Mouse (Mus musculus) adipocyte (in vitro differentiated cells): ENCODE measurements around the gene Eif2b4.
"Not testable (repeated sequence)": the region's sequence is repeated elsewhere in the genome, so short reads cannot be mapped to it uniquely, and the experiment has no call there.

Source experiments
- DNase-seq: peaks from one replicate; pipeline ENCODE4 v3.0.0-alpha.2; 2016; ENCODE audit warnings: low spot score

The Eif2b4 gene

DNA sequence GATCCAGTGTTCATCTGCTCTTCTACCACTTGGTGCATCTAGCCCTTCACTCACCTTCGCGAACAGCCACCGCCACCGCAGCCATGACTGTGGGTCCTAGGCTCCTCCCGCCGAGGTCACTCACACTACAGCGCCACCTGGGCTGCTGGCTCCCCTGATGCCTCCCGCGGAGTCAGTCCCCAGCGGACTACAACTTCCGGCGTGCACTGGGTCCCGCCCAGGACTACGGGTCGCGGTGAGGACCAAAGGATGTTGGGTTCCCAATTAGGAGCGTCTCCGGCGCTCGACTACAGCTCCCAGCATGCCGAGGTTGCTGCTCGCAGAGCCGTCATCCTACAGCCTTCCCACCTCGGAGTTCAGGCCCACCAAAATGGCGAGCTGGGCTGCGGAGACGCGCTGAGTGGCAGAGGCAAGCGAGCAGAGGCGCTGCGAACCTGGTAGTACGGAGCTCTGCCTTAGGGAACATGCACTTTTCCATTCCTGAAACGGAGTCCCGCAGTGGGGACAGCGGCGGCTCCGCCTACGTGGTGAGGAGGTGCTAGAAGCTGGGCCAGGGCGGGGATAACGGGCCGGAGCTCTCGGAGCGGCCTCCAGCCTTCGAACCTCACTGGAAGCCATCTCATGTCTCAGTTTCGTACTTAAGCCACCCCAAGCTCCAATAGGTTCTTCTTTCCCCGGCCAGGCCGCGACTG lies at the start of gene Eif2b4, which contains the start of gene Snx17:
Gene Eif2b4 (minus strand): TSS at position 492 of the 692 bp plus-strand sequence.
Gene Snx17 (plus strand): TSS at position 289 of the 692 bp plus-strand sequence.
- DNase-seq, result peak; percentile 97

DNA sequence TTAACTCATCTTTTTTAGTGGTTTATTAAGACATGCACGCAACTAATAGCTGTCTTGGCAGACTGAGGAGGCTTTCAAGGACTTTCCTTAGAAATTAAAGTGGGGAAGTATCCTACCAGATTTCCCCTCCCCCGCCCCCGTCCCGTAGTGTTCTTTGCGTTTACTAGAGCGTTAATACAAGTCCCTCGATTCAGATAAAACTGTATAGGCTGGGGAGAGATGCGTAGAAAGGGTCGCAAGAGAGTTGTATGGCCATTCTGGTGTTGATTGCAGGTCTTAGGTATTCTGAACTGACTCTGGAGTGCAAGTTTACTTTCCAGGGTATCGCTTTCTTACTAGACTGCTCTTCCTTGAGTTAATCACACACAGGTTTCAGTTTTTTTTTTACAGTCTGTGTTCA lies 49.0 kb upstream of the Eif2b4 start:
- no peak for DNase-seq

DNA sequence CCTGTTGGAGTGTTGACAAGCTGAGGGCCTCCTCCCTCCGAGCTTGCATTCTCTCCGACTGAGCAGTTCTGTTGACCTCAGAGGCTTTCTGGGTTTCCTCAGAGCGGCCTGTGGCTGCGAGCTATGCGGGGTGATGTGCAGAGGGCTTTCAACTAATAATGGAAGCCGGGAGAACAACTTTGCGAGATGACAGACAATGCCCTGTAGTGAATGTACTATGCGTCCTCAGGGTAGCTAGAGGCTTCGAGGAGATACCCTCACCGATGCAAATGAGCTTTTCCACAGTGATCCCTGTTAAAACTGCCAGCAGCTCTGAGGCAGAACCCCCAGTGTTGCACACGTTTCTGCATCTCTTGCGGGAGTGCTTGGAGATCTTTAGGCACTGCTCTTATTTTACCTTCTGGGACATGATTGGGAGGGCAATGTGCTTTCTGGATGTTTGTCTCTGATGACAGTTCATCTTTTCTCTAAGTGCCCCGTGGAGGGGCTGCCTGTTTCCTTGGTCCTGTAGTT lies 48.3 kb upstream of the Eif2b4 start:
- no peak for DNase-seq

DNA sequence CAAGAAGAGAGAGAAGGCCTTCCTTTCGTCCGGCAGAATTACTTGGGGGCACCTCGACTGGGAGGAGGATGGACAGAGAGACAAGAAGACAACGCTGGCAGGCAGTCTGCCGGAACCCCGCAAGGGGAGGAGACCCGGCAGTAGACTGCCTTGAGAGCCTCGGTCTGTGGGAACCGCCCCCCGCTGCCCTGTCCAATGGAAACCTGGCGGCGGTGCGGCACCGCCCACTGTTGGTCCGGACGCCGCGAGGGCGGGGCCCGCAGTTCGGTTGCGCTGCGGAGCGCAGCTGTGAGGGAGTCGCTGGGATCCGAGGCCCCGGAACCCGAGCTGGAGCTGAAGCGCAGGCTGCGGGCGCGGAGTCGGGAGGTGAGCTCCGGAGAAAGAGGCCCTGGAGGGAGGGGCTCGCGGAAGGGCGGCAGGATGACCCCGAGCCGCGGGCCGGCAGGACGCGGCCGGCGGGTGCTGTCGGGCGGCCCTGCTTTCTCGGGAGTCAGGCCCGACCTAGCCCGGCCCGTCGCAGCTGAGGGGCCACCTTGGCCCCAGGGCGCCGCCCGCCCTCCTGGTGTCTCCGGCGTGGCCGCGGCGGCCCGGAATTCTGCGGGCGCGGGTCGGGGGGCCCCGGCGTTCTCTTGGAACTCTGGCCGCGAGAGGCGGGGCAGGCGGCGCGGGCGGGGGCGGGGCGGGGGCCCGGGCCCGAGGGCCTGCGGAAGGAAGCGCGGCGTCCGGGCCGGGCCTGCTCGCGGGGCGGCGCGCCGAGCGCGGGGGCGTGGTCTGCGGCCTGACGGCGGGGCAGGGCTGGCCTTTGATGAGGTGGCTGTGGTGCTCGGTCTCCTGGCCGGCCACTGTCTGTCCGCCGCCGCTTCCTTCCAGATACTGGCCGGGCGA lies 47.6 kb upstream of the Eif2b4 start, which contains the start of the genes Nrbp1 and Gm9970:
Gene Nrbp1 (plus strand): TSS at position 228 of the 885 bp plus-strand sequence.
Gene Gm9970 (minus strand): TSS at position 596 of the 885 bp plus-strand sequence.
- peak; percentile 94 for DNase-seq

DNA sequence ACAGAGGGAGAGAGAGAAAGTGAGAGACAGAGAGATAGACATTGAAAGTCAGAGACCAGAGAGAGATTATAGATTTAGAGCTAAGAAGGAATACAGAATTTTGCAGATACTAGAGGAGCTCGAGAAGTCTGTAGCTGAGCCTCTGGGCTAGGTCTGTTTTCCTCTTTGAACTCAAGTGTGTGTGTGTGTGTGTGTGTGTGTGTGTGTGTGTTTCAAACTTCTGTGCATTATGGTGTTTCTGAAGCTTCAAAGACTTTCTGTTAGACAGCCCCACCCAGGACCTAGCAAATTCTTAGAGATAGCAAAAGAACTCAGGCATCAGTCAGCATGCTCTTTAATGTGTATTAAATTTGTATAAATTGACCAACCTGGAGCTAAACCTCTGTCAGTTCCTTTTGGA lies 33.4 kb upstream of the Eif2b4 start:
- no peak for DNase-seq

DNA sequence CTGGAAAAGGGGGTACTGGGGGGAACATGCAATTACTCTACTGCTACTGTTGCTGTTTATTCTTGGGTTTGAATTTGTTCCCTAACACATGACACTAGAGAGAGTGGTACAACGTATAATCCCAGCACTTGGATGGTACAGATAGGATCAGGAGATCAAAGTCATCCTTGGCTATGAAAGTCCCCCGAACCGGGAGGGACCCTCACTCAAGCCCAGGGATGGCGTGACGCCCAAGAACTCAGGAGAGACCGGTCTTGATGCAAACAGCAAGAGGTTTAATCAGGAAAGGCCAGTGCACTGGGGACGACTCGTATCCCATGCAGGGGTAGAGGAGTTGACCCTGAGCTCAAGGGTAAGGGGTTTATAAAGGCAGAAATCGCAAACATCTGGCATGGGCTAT lies 29.5 kb upstream of the Eif2b4 start:
- no peak for DNase-seq

DNA sequence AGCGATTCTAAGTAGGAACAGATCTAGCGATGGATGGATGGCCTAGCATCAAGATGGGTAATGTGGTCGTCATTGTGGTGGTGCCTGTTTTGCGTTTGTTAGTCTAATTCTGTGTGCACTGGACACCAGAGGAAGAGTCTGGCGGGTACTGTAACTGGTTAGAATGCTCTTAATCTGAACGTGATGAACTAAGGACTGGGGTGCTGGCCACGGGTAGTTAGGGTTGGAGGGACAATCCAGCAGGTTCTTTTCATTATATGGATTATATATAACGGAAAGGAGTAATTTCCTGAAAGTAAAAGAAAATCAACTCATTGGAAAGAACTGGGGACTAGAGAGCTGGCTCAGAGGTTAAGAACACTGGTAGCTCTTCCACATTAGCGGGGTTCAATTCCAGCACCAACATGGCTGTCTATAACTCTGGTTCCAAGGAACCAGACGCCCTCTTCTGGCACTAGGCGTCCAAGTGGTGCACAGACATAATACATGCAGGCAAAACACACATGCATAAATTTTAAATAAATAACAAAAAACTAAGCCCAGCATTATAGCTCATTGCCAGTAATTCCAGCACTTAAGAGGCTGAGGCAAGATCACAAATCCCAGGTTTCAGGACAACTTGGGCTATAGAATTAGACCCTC lies 28.2 kb upstream of the Eif2b4 start:
- DNase-seq, result peak; percentile 84

DNA sequence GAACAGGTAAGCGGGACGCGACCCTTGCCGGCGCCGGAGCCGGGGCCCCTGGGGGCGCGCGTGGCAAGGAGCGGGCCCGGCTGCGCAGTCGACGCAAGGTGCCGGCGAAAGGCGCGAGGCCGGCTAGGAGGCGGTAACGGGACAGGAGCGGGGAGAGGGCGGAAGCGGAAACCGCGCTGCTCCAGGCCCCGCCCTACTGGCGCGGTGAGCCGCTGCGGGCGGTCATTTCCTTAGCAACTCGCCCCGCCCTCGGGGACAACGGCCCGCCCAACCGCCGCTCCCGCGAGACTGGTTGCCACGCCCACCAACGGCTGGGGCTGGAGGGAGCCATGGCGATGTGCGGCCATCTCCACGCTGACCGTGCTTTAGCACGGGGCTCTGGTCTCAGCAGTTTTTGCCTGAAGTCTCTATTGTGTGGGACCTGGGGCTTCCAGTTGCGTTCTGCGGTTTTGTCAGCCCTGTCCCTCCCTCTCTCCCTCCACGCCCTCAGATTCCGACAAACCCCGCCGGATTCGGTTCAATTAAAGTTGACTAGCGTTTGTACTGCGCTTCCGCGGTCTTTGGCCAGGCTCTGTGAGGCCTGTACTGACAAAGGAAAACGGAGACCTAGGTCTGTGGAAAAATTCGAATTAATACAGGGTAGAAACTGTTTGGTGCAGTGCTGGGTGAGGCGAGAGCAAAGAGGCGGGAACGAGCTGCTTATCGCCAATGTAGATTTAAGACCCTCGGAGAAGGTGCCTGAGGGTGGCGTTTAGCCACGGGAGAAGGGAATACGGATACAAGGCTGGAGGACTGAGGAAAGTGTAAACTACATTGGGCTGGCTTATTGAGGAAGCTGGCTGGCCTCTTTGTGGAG lies 27.4 kb upstream of the Eif2b4 start, which contains the start of gene Ppm1g:
Gene Ppm1g (minus strand): TSS at position 240 of the 856 bp plus-strand sequence.
- peak; percentile 95 for DNase-seq

DNA sequence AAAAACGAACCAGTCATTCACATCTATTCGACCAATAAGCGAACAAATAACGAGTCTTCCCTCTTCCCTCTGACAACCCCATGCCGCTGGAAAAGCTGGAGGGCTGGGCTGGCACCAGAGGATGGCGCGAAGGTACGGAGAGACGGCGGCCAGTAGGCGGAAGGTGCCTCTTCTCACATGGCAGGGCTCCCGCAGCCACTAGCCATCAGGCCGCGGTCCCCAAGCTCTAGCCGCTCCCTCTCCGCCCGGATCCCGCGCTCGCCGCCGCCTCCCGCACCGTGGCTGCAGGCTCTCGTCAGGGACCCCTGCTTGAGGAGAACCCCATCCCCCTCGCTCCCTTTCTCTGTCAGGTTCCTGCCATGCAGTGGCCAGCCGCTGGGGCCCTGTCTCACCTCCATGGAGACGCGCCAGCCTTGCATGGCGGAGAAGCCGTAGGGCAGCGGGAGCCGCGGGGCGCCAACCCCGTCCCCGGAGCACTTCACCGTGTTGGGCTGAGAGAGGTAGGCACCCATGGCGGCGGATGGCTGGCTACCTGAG lies 26.7 kb upstream of the Eif2b4 start:
- no peak for DNase-seq

DNA sequence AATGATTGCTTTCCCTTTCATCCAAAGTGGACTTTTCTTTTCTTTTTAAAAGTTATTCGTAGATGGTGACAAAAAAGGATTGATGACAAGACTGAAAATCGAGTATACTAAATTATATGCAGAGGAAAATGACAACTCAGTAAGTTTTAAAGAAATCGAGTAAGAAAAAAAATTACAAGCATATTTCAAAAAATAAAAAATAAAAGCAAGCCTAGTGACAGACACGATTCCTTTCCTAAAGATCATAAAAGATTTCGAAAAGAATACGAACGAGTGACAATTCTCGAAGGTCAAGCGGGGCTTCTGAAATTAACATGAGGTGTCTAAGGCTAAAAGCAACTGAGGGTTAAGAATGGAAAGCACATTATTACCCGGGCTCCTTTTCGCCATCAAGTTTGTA lies 26.2 kb upstream of the Eif2b4 start:
- no peak for DNase-seq

DNA sequence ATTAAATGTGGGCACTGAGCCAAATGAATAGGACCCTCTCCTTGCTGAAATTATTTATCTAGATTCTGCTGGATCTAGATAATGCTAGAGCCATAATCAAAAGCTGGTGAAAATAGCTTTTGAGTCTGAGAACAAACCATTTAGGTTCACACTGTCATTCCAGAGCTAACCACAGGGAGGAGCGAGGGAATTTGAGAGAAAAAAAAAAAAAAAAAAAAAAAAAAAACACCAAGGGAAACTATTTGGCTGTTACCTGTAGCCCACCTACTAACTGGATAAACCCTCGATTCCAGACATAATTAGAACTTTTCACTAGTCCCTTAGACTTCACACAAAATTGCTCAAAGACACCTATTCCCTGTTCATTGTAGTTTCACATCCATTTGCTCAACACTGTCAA lies 25.8 kb upstream of the Eif2b4 start:
- peak; percentile 71 for DNase-seq

DNA sequence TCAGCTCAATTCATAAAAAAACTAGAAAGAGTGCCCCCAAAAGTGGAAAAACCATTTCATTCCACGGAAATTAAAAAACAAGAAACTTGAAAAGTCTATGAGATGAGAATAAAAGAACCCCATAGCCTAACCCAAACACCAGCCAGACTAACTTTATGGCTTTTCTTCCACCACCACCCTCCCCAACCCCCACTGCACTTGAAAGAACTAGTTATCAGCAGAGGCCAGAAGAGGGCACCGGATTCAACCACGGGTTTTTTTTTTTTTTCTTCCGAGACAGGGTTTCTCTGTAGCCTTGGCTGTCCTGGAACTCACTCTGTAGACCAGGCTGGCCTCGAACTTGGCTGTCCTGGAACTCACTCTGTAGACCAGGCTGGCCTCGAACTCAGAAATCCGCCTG lies 25.1 kb upstream of the Eif2b4 start:
- no peak for DNase-seq

DNA sequence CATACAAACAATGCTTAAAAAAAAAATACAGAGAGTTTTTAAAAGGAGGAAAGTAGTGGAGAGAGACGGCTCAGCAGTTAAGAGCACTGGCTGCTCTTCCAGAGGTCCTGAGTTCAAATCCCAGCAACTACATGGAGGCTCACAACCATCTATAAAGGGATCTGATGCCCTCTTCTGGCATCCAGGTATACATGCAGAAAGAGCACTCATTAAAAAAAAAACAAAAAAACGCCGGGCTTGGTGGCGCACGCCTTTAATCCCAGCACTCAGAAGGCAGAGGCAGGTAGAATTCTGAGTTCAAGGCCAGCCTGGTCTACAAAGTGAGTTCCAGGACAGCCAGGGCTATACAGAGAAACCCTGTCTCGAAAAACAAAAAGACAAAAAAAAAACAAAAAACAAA lies 23.3 kb upstream of the Eif2b4 start:
- DNase-seq, result not testable (repeated sequence)

DNA sequence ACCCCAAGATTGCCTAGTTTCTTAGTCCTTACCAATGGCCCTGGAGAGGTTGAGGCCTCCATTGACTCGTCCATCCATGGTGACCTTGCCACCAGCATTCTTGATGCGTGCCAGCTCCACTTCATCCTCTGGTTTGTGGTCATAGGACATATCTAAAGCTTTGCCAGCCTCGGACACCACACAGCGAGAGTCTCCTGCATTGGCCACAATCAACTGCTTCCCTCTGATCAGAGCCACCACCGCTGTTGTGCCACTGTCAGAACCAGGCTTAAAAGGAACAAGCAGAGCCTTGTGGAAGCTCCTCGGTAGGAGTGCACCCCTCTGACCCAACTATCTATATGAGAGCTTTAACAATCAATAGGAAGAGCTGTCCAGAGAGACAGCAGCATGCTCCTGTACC lies 11.2 kb upstream of the Eif2b4 start:
- no peak for DNase-seq

DNA sequence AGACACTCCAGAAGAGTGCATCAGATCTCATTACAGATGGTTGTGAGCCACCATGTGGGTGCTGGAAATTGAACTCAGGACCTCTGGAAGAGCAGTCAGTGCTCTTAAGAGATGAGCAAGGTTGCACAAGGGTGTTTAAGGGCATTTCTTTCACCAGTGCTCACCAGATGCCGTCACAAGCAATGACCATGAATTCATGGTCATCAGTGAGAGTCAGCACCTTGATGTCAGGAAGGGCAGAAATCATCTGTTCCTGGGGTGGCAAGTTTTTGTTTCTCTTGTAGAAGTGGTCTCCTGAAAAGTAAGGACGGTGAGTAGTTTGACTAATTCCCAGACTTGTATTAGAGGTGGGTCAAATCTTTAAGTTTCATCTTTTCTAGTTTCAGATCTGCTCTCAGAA lies 10.6 kb upstream of the Eif2b4 start:
- no peak for DNase-seq

DNA sequence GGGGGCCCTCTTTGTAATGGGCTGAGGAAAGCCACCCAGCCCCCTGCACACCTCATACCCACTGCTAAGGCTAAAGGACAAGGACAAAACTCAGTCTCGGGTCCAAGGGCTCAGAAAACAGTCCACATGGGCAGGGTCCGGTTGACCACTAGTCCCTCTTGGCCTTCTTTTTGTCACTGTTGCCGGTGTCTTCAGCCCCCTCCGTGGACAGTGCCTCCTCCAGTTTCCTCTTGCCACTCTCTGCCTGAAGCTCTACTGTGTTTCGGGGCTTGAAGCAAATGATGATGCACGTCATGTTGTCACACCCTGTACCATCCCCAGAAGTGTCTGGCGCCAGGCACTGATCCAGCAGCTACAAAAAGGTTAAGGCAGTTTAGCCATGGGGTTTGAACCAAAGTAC lies 9.7 kb upstream of the Eif2b4 start:
- no peak for DNase-seq

DNA sequence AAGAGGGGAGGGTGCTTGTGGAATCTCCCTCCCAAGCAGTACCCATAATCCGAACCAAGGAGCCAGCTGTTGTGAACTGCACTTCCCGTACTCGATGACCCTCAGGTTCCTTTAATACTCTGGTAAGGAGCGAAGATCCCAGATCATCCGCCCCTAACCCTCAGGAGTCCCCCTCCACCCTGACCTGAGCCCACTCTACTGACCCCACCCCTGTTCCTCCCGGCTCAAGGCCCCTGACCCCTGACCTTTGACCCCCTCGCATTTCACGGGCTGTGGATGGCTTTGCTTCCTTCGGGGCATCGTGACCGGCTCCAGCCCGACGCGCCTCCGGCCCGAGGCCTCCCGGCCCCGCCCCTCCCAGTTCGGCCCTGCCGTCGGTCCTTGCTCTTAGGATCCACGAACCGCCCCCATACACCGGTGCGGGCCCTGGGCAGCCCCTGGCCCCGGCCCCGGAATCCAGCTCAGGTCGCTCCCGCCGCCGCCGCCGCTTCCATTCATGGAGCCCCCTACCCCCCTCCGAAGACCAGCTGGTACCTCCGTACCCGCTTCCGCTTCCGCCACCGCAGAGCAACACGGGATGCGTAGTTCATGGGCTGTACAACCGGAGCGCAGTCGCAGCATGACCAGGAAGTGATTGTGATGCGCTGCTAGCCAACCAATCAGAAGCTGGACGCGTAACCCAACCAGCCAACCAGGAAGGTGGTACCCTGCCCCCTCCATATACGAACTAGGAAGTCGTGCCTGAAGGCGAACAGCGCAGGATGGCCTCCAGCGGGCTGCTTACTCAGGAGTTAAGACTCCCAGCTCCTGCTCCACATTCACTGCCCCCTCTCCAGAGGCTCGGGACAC lies 8.7 kb upstream of the Eif2b4 start, which contains the start of gene Zfp513:
Gene Zfp513 (minus strand): TSS at position 562 of the 849 bp plus-strand sequence.
- peak; percentile 99 for DNase-seq

DNA sequence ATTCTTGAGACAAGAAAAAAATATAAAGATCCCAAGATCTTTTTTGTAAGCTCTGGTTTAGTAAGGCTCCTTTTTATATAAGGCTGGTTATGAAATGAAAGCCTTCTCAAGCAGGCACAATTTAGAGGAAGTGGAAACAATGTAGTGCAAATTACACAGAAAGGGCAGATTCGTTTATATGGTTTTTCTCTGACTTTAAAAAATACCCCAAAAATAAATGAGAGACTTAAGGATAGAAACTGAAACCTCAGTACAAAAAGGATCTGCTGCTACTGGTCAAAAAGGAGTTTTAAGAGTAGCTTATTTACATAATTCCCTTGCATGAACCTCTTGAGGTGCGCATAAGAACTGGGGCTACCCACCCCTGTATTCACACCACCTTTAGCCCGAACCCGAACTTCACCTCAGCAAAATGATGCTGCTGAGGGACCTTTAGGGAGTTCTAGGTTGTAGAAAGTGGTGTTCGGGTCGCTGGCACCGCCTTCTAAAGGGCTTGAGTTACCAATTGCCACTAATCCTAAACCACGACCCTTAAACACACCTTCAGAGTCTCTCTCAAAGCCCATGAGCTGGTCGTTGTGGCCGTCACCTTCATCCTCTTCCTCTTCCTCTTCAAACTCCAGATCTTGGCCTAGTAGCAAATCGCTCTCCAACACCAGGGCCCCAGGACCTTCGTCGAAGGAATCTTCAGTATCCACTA lies 8.0 kb upstream of the Eif2b4 start:
- no peak for DNase-seq

DNA sequence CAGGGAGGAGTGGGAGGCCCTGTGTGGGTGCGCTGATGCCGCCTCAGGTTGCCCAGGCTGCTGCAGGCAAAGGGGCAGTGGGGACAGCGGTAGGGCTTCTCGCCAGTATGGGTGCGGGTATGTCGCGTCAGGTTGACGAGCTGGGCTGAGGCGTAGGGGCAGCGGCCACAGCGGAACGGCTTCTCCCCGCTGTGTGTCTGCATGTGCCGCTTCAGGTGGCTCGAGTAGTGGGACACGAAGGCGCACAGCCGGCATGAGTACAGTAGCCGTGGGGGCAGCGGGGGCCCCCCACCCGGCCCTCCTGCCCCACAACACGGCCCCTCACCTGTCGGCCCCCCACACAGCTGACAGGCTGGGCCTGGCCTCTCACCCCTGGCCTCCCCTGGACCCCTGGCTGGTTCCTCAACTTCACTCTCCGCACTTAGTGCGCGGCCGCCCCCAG lies 7.1 kb upstream of the Eif2b4 start:
- DNase-seq, result no peak
